Mouse (Mus musculus): ENCODE data around the gene Sdad1.
"Not testable (repeated sequence)": the region's sequence is repeated elsewhere in the genome, so short reads cannot be mapped to it uniquely, and the experiment has no call there.

Sdad1 gene

GRCm38 (mm10) chr5:92309681-92310511, at the start of gene Sdad1:
Gene Sdad1, minus strand, starts transcription at chr5:92310479.
- in situ Hi-C loops (cut with MseI, MboI) = loop anchor here (5.0 kb wide), 1 partner anchor 72 kb away; no protein-coding TSS in a partner anchor

- in situ Hi-C loops (cut with MseI, MboI) = no loop called here
These were observed 48.6 kb upstream of the Sdad1 start for GRCm38 (mm10) chr5:92358767-92359455.

GRCm38 (mm10) chr5:92358033-92358432, 47.8 kb upstream of the Sdad1 start:
- in situ Hi-C loops (cut with MseI, MboI) = no loop called here

- in situ Hi-C loops (cut with MseI, MboI) = no loop called here
These were observed 43.2 kb upstream of the Sdad1 start for GRCm38 (mm10) chr5:92353517-92353916.

DNA sequence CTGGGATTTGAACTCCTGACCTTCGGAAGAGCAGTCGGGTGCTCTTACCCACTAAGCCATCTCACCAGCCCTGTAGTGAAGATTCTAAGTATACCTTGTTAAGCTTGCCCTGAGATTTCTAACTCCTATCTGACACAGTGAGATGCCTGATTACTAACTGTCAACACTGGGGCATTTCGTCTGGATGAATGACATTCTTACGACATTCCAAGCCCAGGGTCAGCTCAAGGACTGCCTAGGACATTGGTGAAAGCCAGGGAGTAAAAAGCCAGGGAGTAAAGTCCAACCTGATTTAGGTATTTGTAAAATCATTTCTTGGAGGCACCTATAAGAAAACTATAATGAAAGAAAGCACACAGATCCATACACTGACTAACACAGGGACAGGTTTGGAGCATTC, 42.4 kb upstream of the Sdad1 start:
- in situ Hi-C loops (cut with MseI, MboI) = not testable (repeated sequence)

- in situ Hi-C loops (cut with MseI, MboI) = no loop called here
These were observed 39.5 kb upstream of the Sdad1 start for GRCm38 (mm10) chr5:92349731-92350130.

DNA sequence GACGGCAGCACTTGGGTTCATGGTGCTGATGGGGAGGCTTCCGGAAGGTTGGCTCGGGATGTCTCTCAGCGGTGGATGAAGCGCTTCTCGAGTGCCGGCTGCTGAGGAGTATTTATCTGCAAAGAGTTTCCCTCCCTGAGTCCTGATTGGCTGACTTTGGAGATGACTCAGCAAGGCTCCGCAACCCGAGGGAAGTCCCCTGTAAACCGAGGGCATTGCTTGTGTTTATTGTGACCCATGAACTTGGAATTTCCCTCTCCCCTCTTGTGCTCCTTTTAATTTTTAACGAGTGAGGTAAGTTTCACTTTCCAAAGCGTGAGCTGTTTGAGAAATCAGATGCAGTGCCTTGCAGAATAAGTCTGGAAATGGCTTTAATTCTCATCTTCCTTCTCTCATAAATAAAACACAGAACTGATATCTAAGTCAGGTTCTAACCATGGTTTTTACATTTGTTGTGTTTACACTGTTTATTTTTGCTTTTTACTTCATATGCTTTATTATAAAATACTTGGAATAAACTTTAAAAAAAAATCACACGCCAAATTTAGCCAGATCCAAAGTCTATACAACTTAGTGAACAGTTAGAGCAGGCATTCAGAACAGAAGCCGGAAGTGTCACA, 38.6 kb upstream of the Sdad1 start, which contains the start of gene Cxcl10:
Gene Cxcl10, minus strand, starts transcription at position 96 of the 620 bp plus-strand sequence.
- in situ Hi-C loops (cut with MseI, MboI) = no loop called here

DNA sequence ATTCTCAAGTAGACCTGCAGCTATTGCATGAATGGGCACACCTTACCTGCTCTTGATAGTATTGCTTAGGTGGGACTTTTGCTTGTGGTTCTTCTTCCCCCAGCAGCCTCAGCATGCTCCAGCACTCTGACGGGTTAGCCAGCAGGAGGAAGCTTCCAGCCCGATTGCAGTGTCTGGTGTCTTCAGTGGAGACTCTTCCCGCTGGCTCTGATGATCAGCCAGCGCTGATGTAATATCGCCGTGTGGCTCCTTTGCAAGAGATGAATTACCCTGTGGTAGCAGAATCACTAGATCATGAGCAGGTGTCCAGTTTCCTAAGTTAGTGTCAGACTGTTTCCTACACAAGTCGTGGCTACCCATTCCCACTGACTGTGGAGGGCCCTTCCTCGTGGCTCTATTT, 34.7 kb upstream of the Sdad1 start:
- in situ Hi-C loops (cut with MseI, MboI) = no loop called here

DNA sequence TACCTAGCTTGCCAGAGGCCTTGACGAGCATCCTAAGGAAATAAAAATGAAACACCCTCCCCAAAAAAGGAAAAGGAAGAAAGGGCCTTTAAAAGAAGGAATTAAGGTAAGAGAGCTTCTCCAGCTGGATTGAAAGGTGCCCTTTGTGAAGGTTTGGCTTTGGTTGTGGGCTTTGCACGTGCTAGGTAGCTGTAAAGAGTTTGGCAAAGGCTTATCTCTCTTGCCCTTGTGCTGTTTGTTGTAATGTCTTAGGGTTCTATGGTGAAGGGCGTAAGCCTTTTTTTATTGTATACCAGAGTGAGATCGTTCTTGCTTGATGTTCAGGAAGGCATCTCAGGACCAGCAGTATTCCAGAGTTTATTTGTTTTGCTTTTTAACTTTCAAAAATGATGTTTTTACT, 30.3 kb upstream of the Sdad1 start:
- in situ Hi-C loops (cut with MseI, MboI) = no loop called here

GRCm38 (mm10) chr5:92336743-92337142, 26.5 kb upstream of the Sdad1 start:
- in situ Hi-C loops (cut with MseI, MboI) = no loop called here

DNA sequence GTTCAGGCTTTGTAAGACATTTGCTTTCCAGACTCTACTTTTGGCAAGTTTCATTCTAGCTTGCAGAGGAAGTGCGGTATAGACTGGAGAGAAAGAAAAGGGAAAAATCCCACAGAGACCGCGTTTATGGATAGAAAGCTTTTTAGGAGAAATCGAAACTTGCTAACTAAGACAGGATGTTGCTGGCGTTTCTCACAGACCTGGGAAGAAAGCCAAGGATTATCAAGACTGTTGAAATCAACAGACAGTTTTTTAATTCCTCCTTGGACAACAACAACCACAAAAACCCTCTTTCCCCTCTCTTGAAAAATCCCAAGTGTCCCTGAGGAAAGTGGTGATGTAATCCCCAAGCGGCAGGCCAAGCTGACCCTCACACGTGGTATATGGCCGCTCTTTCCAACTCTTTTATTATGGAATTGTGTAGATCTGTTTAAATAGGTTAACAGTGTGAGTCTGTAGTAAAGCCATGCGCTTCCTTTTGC, 22.1 kb upstream of the Sdad1 start:
- in situ Hi-C loops (cut with MseI, MboI) = no loop called here

GRCm38 (mm10) chr5:92331635-92332338, 21.5 kb upstream of the Sdad1 start, which contains the start of gene Art3:
Gene Art3, plus strand, starts transcription at chr5:92331827.
- in situ Hi-C loops (cut with MseI, MboI) = no loop called here

DNA sequence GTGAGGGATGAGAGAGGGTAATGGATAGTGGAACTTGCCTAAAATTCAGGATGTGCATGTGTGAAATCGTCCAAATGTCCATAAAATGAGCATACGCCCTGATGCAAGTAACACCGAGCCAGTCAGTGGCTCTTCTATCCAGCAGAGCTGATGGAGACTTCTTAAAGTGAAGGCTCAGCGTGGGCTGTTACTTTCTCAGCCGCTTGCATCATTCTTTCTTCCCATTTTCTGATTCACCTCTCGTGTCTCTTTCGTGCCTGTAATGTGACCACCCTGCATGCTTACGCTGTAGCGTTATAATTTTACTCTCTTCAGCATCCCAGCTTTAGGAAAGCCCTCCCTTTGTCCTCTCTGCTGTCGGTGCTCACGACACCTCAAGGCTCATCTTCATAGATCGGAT, 20.8 kb upstream of the Sdad1 start:
- in situ Hi-C loops (cut with MseI, MboI) = no loop called here

GRCm38 (mm10) chr5:92327929-92328328, 17.6 kb upstream of the Sdad1 start, which contains the start of gene Cxcl9:
Gene Cxcl9, minus strand, starts transcription at chr5:92328079.
- in situ Hi-C loops (cut with MseI, MboI) = no loop called here

DNA sequence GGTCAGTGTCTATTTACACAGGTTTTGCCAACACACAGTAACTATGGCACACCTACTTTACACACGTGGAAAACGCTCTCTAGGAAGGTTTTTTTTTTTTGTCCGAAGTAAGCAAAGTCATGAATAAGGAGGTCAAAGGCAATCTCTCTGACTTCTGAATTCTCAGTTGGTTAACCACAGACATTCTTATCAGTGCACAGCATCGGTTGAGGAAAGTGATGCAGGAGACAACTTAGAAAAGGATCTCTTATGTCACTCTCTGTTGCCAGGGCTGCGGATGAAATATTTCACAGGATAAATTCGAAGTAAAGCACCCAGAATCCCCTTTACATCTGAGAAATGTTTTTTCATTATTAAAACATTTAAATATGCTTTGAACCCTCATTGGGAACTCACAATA, 17.1 kb upstream of the Sdad1 start:
- in situ Hi-C loops (cut with MseI, MboI) = no loop called here

GRCm38 (mm10) chr5:92323264-92323663, 13.0 kb upstream of the Sdad1 start:
- in situ Hi-C loops (cut with MseI, MboI) = no loop called here

DNA sequence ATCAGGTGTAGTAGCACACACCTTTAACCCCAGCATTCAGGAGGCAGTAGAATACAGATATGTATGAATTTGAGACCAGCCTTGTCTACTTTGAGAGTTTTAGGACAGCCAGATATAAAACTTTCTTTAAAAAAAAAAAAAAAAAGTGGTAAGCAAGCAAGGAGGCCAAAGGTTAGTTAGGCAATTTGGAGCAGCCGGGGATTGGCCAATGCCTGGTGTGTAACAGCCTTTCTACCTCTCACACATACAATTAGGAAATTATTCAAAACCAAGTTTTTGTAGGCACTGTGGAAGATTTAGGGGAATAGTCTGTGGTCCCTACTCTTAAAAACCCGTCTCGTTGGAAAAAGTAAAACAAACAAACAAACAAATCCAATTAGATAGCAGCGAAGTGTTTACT, 12.3 kb upstream of the Sdad1 start:
- in situ Hi-C loops (cut with MseI, MboI) = no loop called here

GRCm38 (mm10) chr5:92321631-92322400, 11.5 kb upstream of the Sdad1 start:
- in situ Hi-C loops (cut with MseI, MboI) = no loop called here

DNA sequence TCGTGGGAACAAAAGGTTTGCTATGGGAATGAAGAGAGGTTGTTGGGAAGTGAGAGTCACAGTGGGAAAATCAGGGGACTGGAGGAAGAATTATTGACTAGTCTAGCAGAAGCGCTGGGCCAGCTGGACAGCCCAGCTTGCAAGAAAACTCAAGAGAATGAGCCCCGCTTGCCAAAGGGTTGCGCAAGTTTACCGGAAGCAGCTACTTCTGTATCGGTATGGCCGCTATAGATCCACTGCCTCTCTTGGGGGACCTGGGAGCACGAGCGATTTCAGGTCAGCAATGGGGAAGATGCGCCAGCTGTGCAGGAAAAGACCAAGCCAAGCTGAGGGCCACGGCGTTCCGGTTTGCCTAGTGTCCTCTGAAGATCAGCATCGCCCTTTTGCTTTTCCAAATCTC, 8.3 kb upstream of the Sdad1 start:
- in situ Hi-C loops (cut with MseI, MboI) = no loop called here

GRCm38 (mm10) chr5:92318119-92318518, 7.8 kb upstream of the Sdad1 start:
- in situ Hi-C loops (cut with MseI, MboI) = no loop called here

DNA sequence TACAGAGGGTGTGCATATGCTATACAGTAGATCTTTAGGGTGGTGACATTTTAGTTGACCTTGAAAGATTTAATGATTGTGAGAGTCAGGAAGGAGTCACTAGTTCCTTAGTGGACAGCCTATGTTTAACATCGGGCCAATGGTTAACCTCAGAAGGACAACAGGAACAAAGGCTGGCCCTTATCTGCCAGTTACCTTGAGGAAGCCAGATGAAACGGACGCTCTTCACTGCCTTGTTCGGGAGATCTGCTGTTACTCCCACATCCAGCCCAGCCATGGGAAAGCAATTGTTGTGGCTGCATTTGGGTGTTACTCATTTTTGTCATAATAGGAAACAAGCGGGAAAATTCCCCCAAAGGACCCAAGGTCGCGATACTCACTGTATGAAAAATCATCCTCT, 3.5 kb upstream of the Sdad1 start:
- in situ Hi-C loops (cut with MseI, MboI) = loop anchor here (5.0 kb wide), 1 partner anchor 69 kb away; no protein-coding TSS in a partner anchor
